Mouse (Mus musculus) intestine, embryonic 15.5 days (tissue): ENCODE results near the gene Gja5. TPM values are rescaled to one million over a fixed set of nuclear protein-coding genes. Genes with fewer than 3 reads are reported as not detected.
A peak's percentile ranks its signal among the peaks of the same experiment; 100 is the strongest.

Experiments
- ATAC-seq: fragments of 200-750 bp; cut with Nextera tagmentation; 2 replicates; pipeline ENCODE4 v1.8.0; 2017; ENCODE audit warnings: moderate TSS enrichment, moderate library complexity
- H3K27ac ChIP-seq: fragments of 300-500 bp; sonication (generic); 2 replicates; pipeline ENCODE4 v1.5.1; 2015; ENCODE audit warnings: mild to moderate bottlenecking, inconsistent platforms
- H3K27me3 ChIP-seq: fragments of 300-500 bp; sonication (generic); replicated peaks from 2 replicates; pipeline ENCODE4 v1.6.1; 2015; ENCODE audit warnings: inconsistent platforms
- H3K36me3 ChIP-seq: fragments of 300-500 bp; sonication (generic); 2 replicates; pipeline ENCODE4 v1.6.1; 2015; ENCODE audit warnings: inconsistent platforms
- H3K4me1 ChIP-seq: fragments of 300-500 bp; sonication (generic); replicated peaks from 2 replicates; pipeline ENCODE4 v1.6.1; 2015; ENCODE audit warnings: inconsistent platforms
- H3K4me2 ChIP-seq: fragments of 300-500 bp; sonication (generic); replicated peaks from 2 replicates; pipeline ENCODE4 v1.6.1; 2015; ENCODE audit warnings: mild to moderate bottlenecking, inconsistent platforms
- H3K4me3 ChIP-seq: fragments of 300-500 bp; sonication (generic); replicated peaks from 2 replicates; pipeline ENCODE4 v1.5.1; 2015; ENCODE audit warnings: inconsistent platforms
- H3K9ac ChIP-seq: fragments of 300-500 bp; sonication (generic); 2 replicates; pipeline ENCODE4 v1.6.1; 2015; ENCODE audit warnings: inconsistent platforms
- H3K9me3 ChIP-seq: fragments of 300-500 bp; sonication (generic); 2 replicates; pipeline ENCODE4 v1.6.1; 2016; ENCODE audit warnings: inconsistent platforms
- WGBS: fragments of 180-500 bp; shearing (Covaris S2); methylation state at CpG from one replicate; pipeline ENCODE4 v1.1.7; 2015; 5-methylcytosine and 5-hydroxymethylcytosine counted together
- polyA plus RNA-seq: library from polyadenylated mRNA; unstranded; fragments of >200 nt; fragmentation: Nextera tagmentation; extraction: Ambion mirVana; gene quantifications from 2 replicates; pipeline ENCODE4 v1.2.1, GENCODE M21; 2015

Gene Gja5
- polyA plus RNA-seq, 1 experiment from 2014 or later, result 16.4 TPM

DNA sequence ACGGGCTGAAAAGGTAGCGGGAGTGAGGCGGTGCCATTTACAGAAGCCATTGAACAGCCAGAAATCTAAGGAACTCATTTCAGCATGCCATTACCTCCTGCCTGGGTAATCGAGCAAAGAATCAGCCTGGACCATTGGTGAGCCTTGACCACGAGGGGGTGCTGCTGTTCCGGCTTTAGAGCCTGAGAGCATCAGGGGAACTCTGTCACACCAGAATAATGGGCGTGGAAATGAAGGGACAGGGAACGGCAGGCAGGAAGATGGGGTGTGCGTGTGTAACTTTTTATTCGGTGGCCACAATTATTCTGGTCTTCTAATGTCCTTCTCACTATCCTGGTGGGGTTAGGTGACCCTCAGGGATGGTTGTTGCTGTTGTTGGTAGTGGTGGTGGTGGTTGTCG lies 34.2 kb downstream of the Gja5 start:
- Histone ChIP-seq H3K4me2 (peak overlapping the region; percentile 18), H3K36me3 (no peaks in the 10 kb centered on the region), H3K9ac (no peak overlapping the region), H3K27ac (no peak overlapping the region), H3K4me3 (no peak overlapping the region), H3K4me1 (0 out of 2 replicates have a peak, but pooled peaks cover under 1% of the 10 kb centered on the region), H3K27me3 (0 out of 2 replicates have a peak, but pooled peaks cover 5% of the 10 kb centered on the region), H3K9me3 (no peaks in the 10 kb centered on the region)
- peak; percentile 75 for ATAC-seq
- WGBS, result 9% methylated on average over 11 of the region's 11 CpGs

DNA sequence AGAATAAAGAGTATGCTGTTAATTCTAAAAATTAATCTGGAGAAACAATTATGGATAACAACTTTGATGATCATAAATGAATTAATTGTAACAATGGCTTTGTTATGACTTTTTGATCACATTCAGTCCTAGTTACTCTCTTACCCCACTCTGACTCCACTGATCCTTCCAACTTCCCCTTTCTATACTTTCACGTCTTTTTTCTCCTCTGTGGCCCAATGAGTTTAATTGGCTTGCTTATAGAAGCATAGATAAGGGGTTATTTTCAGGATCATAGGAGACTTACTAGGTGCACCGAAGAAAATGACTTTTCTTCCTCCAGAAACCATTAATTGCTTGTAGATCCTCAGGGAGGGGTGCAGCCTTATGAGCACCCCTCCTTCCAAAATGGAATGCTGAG lies 38.2 kb downstream of the Gja5 start:
- Histone ChIP-seq H3K9ac (no peak overlapping the region), H3K4me2 (no peak overlapping the region), H3K4me1 (no peaks in the 10 kb centered on the region), H3K9me3 (no peaks in the 10 kb centered on the region), H3K36me3 (no peaks in the 10 kb centered on the region), H3K27me3 (no peaks in the 10 kb centered on the region), H3K4me3 (no peak overlapping the region), H3K27ac (no peak overlapping the region)
- no peak for ATAC-seq
- 88% methylated on average over 2 of the region's 2 CpGs for WGBS

- H3K27me3 ChIP-seq, result no peaks in the 10 kb centered on the region
- no peak overlapping the region for H3K9ac ChIP-seq
- no peak overlapping the region for H3K4me3 ChIP-seq
- no peak for ATAC-seq
- no peaks in the 10 kb centered on the region for H3K36me3 ChIP-seq
- no peak overlapping the region for H3K27ac ChIP-seq
- H3K4me1 ChIP-seq, result peaks cover 8% of the 10 kb centered on the region
- H3K4me2 ChIP-seq, result peak overlapping the region; percentile 38
- WGBS, result 24% methylated on average over 14 of the region's 14 CpGs
- H3K9me3 ChIP-seq, result no peaks in the 10 kb centered on the region
Observed at GRCm38 (mm10) chr3:96953489-96954233, 49.2 kb downstream of the Gja5 start.

- Histone ChIP-seq H3K4me3 (no peak overlapping the region), H3K27ac (no peak overlapping the region), H3K36me3 (no peaks in the 10 kb centered on the region), H3K9ac (no peak overlapping the region), H3K4me2 (no peak overlapping the region), H3K9me3 (no peaks in the 10 kb centered on the region), H3K4me1 (0 out of 2 replicates have a peak, but pooled peaks cover 4% of the 10 kb centered on the region), H3K27me3 (no peaks in the 10 kb centered on the region)
- 27% methylated on average over 8 of the region's 8 CpGs for WGBS
- no peak for ATAC-seq
Observed at GRCm38 (mm10) chr3:96960597-96960996, 56.1 kb downstream of the Gja5 start.

- H3K4me2 ChIP-seq, result no peak overlapping the region
- H3K9ac ChIP-seq, result no peak overlapping the region
- H3K4me1 ChIP-seq, result 0 out of 2 replicates have a peak, but pooled peaks cover 4% of the 10 kb centered on the region
- WGBS, result 67% methylated on average over 12 of the region's 12 CpGs
- no peaks in the 10 kb centered on the region for H3K36me3 ChIP-seq
- no peak overlapping the region for H3K27ac ChIP-seq
- no peaks in the 10 kb centered on the region for H3K27me3 ChIP-seq
- no peak for ATAC-seq
- no peaks in the 10 kb centered on the region for H3K9me3 ChIP-seq
- no peak overlapping the region for H3K4me3 ChIP-seq
Observed at GRCm38 (mm10) chr3:96963088-96964034, 58.9 kb downstream of the Gja5 start.

GRCm38 (mm10) chr3:96970986-96971385 lies 66.5 kb downstream of the Gja5 start:
- no peak for ATAC-seq
- Histone ChIP-seq H3K27ac (no peak overlapping the region), H3K4me3 (no peak overlapping the region), H3K36me3 (no peaks in the 10 kb centered on the region), H3K9me3 (no peaks in the 10 kb centered on the region), H3K27me3 (no peaks in the 10 kb centered on the region), H3K4me2 (no peak overlapping the region), H3K9ac (no peak overlapping the region), H3K4me1 (no peaks in the 10 kb centered on the region)
- 25% methylated on average over 7 of the region's 7 CpGs for WGBS

GRCm38 (mm10) chr3:96974467-96974866 lies 70.0 kb downstream of the Gja5 start:
- ATAC-seq, result no peak
- Histone ChIP-seq H3K9ac (no peak overlapping the region), H3K9me3 (no peaks in the 10 kb centered on the region), H3K4me3 (no peak overlapping the region), H3K4me2 (no peak overlapping the region), H3K27me3 (no peaks in the 10 kb centered on the region), H3K27ac (no peak overlapping the region), H3K4me1 (no peaks in the 10 kb centered on the region), H3K36me3 (no peaks in the 10 kb centered on the region)
- 84% methylated on average over 7 of the region's 7 CpGs for WGBS

DNA sequence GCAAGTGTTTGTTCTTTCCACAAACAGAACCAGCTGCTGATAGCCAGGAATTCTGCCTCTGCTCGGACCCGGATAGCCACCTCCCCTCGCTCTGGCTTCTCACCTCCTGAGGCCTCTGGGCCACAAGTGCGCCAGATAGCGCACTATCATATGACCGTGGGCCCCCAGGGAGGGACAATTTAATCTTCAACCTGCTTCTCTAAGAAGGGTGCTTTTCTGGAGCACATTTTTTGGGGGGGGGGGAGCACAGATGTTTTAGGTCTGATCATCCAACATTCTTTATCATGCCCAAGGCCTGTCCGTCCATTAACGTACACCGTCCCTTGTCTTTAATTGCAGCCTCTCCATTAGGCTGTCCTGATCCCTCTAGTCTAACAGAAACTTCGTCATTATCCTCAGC lies 71.1 kb downstream of the Gja5 start:
- no peak for ATAC-seq

GRCm38 (mm10) chr3:96977507-96977906 lies 73.0 kb downstream of the Gja5 start:
- no peaks in the 10 kb centered on the region for H3K9me3 ChIP-seq
- H3K4me1 ChIP-seq, result no peaks in the 10 kb centered on the region
- WGBS, result 88% methylated on average over 2 of the region's 2 CpGs
- no peaks in the 10 kb centered on the region for H3K27me3 ChIP-seq
- H3K36me3 ChIP-seq, result no peaks in the 10 kb centered on the region
- no peak for ATAC-seq
- H3K9ac ChIP-seq, result no peak overlapping the region
- no peak overlapping the region for H3K4me3 ChIP-seq
- H3K4me2 ChIP-seq, result no peak overlapping the region
- no peak overlapping the region for H3K27ac ChIP-seq

More for the DNA sequence above, 71.1 kb downstream of the Gja5 start:
- no peaks in the 10 kb centered on the region for H3K36me3 ChIP-seq
- H3K9ac ChIP-seq, result no peak overlapping the region
- H3K27me3 ChIP-seq, result no peaks in the 10 kb centered on the region
- 81% methylated on average over 10 of the region's 10 CpGs for WGBS
- H3K9me3 ChIP-seq, result no peaks in the 10 kb centered on the region
- H3K4me3 ChIP-seq, result no peak overlapping the region
- H3K4me1 ChIP-seq, result no peaks in the 10 kb centered on the region
- no peak overlapping the region for H3K4me2 ChIP-seq
- no peak overlapping the region for H3K27ac ChIP-seq

GRCm38 (mm10) chr3:96978469-96978868 lies 74.0 kb downstream of the Gja5 start:
- H3K9me3 ChIP-seq, result no peaks in the 10 kb centered on the region
- H3K9ac ChIP-seq, result no peak overlapping the region
- no peaks in the 10 kb centered on the region for H3K36me3 ChIP-seq
- no peak overlapping the region for H3K27ac ChIP-seq
- H3K4me3 ChIP-seq, result no peak overlapping the region
- no peak overlapping the region for H3K4me2 ChIP-seq
- no peak for ATAC-seq
- no peaks in the 10 kb centered on the region for H3K27me3 ChIP-seq
- WGBS, result 42% methylated on average over 6 of the region's 6 CpGs
- H3K4me1 ChIP-seq, result no peaks in the 10 kb centered on the region

GRCm38 (mm10) chr3:96979020-96979419 lies 74.5 kb downstream of the Gja5 start:
- H3K36me3 ChIP-seq, result no peaks in the 10 kb centered on the region
- no peaks in the 10 kb centered on the region for H3K27me3 ChIP-seq
- no peak for ATAC-seq
- no peak overlapping the region for H3K9ac ChIP-seq
- H3K9me3 ChIP-seq, result no peaks in the 10 kb centered on the region
- H3K27ac ChIP-seq, result no peak overlapping the region
- H3K4me1 ChIP-seq, result no peaks in the 10 kb centered on the region
- no peak overlapping the region for H3K4me3 ChIP-seq
- WGBS, result 90% methylated on average over 3 of the region's 3 CpGs
- H3K4me2 ChIP-seq, result no peak overlapping the region

DNA sequence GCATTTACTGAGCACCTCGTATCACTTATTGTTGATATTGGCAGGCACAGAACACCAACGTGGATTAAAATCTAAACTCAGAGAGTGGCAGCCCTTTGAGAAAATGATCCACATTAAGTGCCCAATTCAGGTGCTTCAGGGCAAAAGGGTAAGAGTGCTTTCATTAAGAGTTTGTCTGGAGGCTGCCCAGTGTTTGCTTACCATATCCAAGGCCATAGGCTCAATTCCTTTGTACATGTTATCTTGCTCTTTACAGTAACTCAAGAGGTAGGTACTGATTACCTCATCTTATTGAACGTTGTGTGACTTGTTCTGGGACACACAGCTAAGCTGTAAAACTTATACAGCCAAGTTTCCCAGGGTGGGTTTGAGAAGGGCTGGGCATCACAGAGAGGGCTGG lies 77.3 kb downstream of the Gja5 start:
- Histone ChIP-seq H3K4me1 (no peaks in the 10 kb centered on the region), H3K36me3 (no peaks in the 10 kb centered on the region), H3K27me3 (no peaks in the 10 kb centered on the region), H3K9me3 (no peaks in the 10 kb centered on the region), H3K9ac (no peak overlapping the region), H3K4me2 (no peak overlapping the region), H3K27ac (no peak overlapping the region), H3K4me3 (no peak overlapping the region)
- ATAC-seq, result peak; percentile 88
- 52% methylated on average over 3 of the region's 3 CpGs for WGBS
